Mouse (Mus musculus) urinary bladder, postnatal 25 days (tissue): ENCODE measurements at regions not wholly inside any gene's neighbourhood (a gene's known extent, or its start where the extent isn't known, plus 50 kb on each side); places are given as distances from the start of the nearest gene placed in this dataset.

Experiments used
- DNase-seq: peaks from one replicate; pipeline ENCODE4 v3.0.0; 2022; ENCODE audit warnings: low spot score

GRCm38 (mm10) chr7:58488250-58488649 lies 167.7 kb upstream of the Atp10a start:
- DNase-seq = no peak
